Mouse (Mus musculus) ES-E14 (cell line): Measurements from ENCODE around the gene Plin1. TPM values are rescaled to one million over a fixed set of nuclear protein-coding genes. Genes with fewer than 3 reads are reported as not detected.

Source experiments
- DNase-seq: peaks from one replicate; pipeline ENCODE4 v3.0.0-alpha.2; 2013; ENCODE audit warnings: low read depth, low spot score
- H3K27ac ChIP-seq: 2 replicates; pipeline ENCODE4 v1.5.1; 2012; ENCODE audit warnings: low read depth, mild to moderate bottlenecking, low read length, moderate library complexity, mixed read lengths; ENCODE audit not compliant: poor library complexity, insufficient read depth, severe bottlenecking
- H3K36me3 ChIP-seq: 2 replicates; pipeline ENCODE4 v1.6.1; 2012; ENCODE audit warnings: mild to moderate bottlenecking, low read length, moderate library complexity, mixed read lengths; ENCODE audit not compliant: control insufficient read depth, poor library complexity, insufficient read depth, severe bottlenecking
- H3K4me1 ChIP-seq, 2 experiments: fragments of 150-350 bp in 1 of 2; sonication (generic) in 1 of 2; 2 replicates each; pipeline ENCODE4 v1.6.1; 2012; ENCODE audit warnings: low read length in 2 of 2, mild to moderate bottlenecking in 1 of 2, mixed read lengths in 1 of 2; ENCODE audit not compliant: control insufficient read depth in 2 of 2, insufficient read depth in 2 of 2, poor library complexity in 1 of 2
- H3K4me3 ChIP-seq, 2 experiments: fragments of 150-350 bp in 1 of 2; sonication (generic) in 1 of 2; 2 replicates each; pipeline ENCODE4 v1.5.1; 2012; ENCODE audit warnings: low read length in 2 of 2, low read depth in 1 of 2, mild to moderate bottlenecking in 1 of 2, mixed read lengths in 1 of 2; ENCODE audit not compliant: insufficient read depth in 1 of 2, poor library complexity in 1 of 2, severe bottlenecking in 1 of 2
- H3K9ac ChIP-seq: 2 replicates; pipeline ENCODE4 v1.6.1; 2012; ENCODE audit warnings: low read depth, mild to moderate bottlenecking, low read length, mixed read lengths; ENCODE audit not compliant: poor library complexity, insufficient read depth, severe bottlenecking
- H3K9me3 ChIP-seq: fragments of 150-350 bp; sonication (generic); 2 replicates; pipeline ENCODE4 v1.6.1; 2012; ENCODE audit warnings: low read depth, mild to moderate bottlenecking, low read length; ENCODE audit not compliant: control insufficient read depth, insufficient read depth
- CHD2 ChIP-seq: IDR thresholded peaks from 2 replicates; pipeline ENCODE4 v1.6.1; 2014; ENCODE audit warnings: mild to moderate bottlenecking, low read depth, low read length, inconsistent platforms
- HCFC1 ChIP-seq: IDR thresholded peaks from 2 replicates; pipeline ENCODE4 v1.6.1; 2012; ENCODE audit warnings: low read length, inconsistent platforms, borderline replicate concordance; ENCODE audit not compliant: insufficient read depth
- MAFK ChIP-seq: IDR thresholded peaks from 2 replicates; pipeline ENCODE4 v1.6.1; 2014; ENCODE audit warnings: mild to moderate bottlenecking, low read depth, low read length, inconsistent platforms; ENCODE audit not compliant: insufficient read depth
- ZC3H11A ChIP-seq: IDR thresholded peaks from 2 replicates; pipeline ENCODE4 v1.6.1; 2012; ENCODE audit warnings: low read depth, mild to moderate bottlenecking, inconsistent platforms, low read length, borderline replicate concordance
- ZNF384 ChIP-seq: IDR thresholded peaks from 2 replicates; pipeline ENCODE4 v1.6.1; 2012; ENCODE audit warnings: low read depth, low read length, inconsistent platforms
- in situ Hi-C, 2 experiments: fragments of 600-800 bp; cut with MboI; formaldehyde crosslinking; loops; one replicate each; pipeline ENCODE4 v1.15.1; 2025; ENCODE audit warnings: low sequenced_read_pairs in 2 of 2, inconsistent platforms in 1 of 2; ENCODE audit not compliant: unreplicated experiment in 2 of 2
- total RNA-seq: library from RNA; depleted of rRNA; stranded (reverse); fragments of 300-350 nt; gene quantifications from 2 replicates; pipeline ENCODE4 v1.2.3, GENCODE M21; 2012; rRNA removed

Gene Plin1
- total RNA-seq, 1 experiment: 0.18 TPM

DNA sequence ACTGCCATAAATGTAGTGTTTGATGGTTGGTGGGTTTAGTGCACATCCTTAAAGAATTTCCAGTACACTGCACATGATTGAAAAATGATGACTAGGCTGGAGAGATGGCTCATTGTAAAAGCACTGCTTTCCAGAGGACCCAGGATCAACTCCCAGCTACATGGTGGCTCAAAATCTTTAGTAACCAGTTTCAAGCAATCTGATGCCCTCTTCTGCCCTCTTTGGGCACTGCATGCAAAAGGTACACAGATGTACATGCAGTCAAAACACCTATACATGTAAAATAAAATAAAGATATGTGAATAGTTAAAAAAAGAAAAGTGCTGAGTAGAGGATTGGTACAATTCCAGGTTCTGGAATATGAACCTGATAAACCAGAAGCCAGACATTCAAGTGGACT lies 53.5 kb downstream of the Plin1 start:
- Histone ChIP-seq H3K4me3 (no peak overlapping the region), H3K27ac (no peak overlapping the region), H3K4me1 (no peaks in the 10 kb centered on the region; a peak in 1 of 4 replicates), H3K9ac (no peak overlapping the region), H3K36me3 (peaks cover 48% of the 10 kb centered on the region), H3K9me3 (no peaks in the 10 kb centered on the region)
- TF ChIP-seq ZNF384: no peak
- no peak for TF ChIP-seq MAFK
- TF ChIP-seq HCFC1: no peak
- no peak for TF ChIP-seq ZC3H11A
- in situ Hi-C loops: loop anchor here in 1 of 2 experiments (25.0 kb wide), 1 partner anchor 633 kb away; the partner anchor contains the start of gene Rccd1
- DNase-seq: no peak

DNA sequence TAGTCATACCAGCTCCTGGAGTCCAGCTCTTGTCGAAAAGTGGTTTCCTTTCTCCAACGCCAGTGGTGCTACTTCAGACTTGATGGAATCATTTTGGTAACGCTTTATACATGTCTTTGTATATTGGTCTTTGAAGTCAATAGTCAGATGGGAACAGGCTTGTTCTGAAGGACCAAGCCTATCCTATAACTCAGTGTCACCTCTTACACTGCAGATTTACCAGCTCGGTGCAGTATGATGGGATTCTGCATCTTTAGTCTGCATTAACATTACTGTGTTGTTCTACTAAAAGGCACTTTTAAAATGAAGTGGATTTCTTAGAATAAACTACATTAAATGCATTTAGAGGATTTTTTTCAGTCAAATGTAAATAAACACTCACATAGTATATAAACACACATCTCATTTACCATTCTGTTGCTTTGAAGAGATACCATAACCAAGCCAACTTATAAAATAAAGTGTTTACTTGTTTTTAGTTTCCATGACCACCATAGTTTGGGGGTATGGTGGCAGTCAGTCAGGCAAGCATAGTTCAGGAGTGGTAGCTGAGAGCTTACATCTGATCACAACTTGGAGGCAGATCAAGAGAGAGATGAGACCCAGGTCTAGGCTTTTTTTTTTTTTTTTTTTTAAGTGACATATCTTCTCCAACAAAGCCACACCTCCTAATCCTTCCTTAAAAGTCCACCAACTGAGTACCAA lies 61.7 kb downstream of the Plin1 start:
- no peak for TF ChIP-seq ZNF384
- TF ChIP-seq MAFK: no peak
- TF ChIP-seq CHD2: no peak
- no peak for TF ChIP-seq ZC3H11A
- no peak for TF ChIP-seq HCFC1
- H3K4me1 ChIP-seq: no peaks in the 10 kb centered on the region
- H3K36me3 ChIP-seq: peaks cover 47% of the 10 kb centered on the region
- no peak for DNase-seq
- no peak overlapping the region for H3K4me3 ChIP-seq
- no peak overlapping the region for H3K27ac ChIP-seq
- in situ Hi-C loops: no loop called here
- H3K9me3 ChIP-seq: no peaks in the 10 kb centered on the region
- H3K9ac ChIP-seq: no peak overlapping the region

Other genes with a start within 250 kb of the Plin1 start
- gene Rhcg, start 115.2 kb downstream of the Plin1 start, total RNA-seq: 1.0 and 1.5 TPM in 2 replicates
- gene Ticrr, start 72.7 kb downstream of the Plin1 start, total RNA-seq: 46.3 and 56.8 TPM in 2 replicates
- gene Kif7, start 17.2 kb downstream of the Plin1 start, total RNA-seq: 9.2 and 12.3 TPM in 2 replicates
- 4.3 and 6.1 TPM in 2 replicates for gene Pex11a, start 10.2 kb upstream of the Plin1 start, total RNA-seq
- gene Wdr93, start 10.3 kb upstream of the Plin1 start, total RNA-seq: 0.58 and 0.71 TPM in 2 replicates
- 0.27 TPM in 1 of 2 replicates, not detected in the other for gene Mesp1, start 60.9 kb upstream of the Plin1 start, total RNA-seq
- gene Mesp2, start 77.8 kb upstream of the Plin1 start, total RNA-seq: 1.0 and 1.2 TPM in 2 replicates
- gene Anpep, start 128.2 kb upstream of the Plin1 start, total RNA-seq: 11.4 and 15.4 TPM in 2 replicates
- 9.4 and 11.0 TPM in 2 replicates for gene Ap3s2, start 187.7 kb upstream of the Plin1 start, total RNA-seq
- gene Arpin, start 202.5 kb upstream of the Plin1 start, total RNA-seq: 2.3 and 3.9 TPM in 2 replicates